Mouse (Mus musculus) frontal cortex, postnatal 14 days (tissue): ENCODE measurements around the gene Fam102b.

Experiments
- DNase-seq, 2 experiments: peaks; one replicate each; pipeline ENCODE4 v3.0.0; 2022; ENCODE audit warnings: low spot score in 2 of 2

Fam102b gene

DNA sequence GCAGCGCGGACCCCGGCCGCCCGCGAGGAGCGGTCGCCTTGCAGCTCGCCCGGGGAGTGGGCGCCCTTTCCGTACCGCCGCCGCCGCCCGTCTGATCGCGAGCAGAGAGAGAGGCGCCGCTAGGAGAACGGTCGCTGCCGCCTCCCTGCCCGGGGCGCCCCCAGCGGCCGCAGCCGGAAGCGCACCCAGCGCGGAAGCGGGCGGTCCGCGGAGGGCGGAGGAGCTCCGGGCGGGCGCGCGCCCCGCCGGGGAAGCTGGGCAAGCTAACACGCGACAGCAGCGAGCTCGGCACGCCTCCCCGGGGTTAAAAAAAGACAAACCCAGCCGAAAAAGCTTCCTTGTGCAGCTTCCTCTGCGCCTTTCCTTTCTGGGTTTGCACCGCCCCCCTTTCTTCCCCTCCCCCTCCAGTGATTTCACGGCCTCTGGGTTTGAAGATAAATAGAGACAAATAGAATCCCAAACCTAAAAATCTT is at the start of gene Fam102b:
TSS of gene Fam102b (minus strand) at position 93 of the 473 bp plus-strand sequence.
- peak; percentile 73 to 82 for DNase-seq

DNA sequence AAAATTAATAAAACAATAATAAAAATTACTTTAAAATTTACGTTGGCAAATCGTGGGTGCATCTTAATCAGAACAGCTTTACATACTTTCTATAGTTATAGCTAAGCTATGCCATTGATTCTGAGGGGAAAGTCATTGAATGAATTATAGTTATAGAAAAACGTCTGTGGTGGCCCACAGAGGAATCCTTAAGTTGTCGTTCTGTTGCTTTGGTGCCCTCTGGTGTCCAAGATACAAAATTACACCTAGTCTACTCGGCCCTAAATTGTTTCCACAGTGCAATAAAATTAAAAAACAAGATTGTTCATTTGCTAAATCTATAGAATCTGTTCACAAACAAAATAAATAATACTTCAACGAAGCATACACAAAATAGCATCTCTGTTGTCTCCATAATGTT is 35.6 kb upstream of the Fam102b start:
- DNase-seq, result no peak

GRCm38 (mm10) chr3:109062391-109062790 is 35.0 kb upstream of the Fam102b start:
- DNase-seq, result no peak

DNA sequence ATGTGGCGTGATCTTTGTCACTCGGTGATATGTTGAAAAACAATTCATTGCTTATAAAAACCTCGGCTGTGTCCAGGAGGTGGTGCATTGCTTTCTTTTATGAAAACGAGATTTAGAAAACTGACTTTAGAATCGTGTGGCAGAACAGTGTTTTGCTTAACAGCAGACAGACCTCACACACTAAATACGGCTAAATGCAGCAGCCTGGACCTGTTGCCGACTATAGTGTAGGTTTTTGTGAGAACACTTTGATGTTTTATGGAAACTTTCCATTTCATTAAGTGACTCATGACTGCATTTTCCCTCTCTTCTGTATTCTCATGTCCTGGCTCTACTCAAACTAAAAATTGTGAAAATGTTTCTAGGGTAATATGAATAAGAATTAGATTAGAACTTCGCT is 32.5 kb upstream of the Fam102b start:
- no peak for DNase-seq

GRCm38 (mm10) chr3:109051946-109052331 is 24.5 kb upstream of the Fam102b start:
- DNase-seq, result no peak

DNA sequence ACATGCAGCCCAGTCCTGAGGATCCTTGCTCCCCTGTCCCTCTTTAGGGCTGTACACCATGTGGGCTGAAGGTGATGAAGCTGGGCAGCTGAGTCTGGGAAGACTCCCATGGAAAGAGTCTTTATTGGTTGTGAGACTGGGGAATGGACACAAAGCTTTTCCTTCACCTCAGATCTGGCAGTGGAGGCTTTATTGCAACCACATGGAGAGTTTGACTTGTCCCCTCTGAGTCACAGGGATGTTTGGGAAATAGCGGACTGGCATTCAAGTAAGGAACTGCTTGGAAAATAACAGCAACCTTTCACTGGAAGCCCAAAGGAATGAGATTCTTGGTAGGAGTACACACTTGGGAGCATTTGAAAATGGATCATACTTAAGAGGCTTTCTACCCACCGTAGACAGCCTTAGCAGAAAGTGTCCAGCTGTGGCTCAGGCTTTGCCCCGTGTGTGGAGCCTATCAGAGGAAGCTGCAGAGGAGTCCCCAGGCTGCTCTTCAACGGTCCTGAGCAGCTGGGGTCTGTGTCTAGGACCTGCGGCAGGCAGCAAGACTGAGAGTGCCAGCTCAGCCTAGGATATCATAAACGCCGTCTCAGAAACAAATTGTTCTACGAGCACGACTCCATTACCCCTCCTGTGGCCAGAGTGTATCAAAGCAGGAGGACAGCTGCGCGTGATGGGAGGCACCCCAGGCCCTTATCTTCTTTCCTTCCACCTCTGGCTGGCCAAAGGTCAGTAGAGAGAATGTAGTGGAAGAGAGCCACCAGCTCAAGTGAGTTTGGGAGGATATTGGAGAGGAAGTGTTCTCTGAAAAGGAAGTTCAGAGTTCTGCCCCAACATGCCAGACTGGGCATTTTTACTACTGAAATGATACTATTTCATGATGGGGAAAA is 23.9 kb upstream of the Fam102b start:
- no peak for DNase-seq

DNA sequence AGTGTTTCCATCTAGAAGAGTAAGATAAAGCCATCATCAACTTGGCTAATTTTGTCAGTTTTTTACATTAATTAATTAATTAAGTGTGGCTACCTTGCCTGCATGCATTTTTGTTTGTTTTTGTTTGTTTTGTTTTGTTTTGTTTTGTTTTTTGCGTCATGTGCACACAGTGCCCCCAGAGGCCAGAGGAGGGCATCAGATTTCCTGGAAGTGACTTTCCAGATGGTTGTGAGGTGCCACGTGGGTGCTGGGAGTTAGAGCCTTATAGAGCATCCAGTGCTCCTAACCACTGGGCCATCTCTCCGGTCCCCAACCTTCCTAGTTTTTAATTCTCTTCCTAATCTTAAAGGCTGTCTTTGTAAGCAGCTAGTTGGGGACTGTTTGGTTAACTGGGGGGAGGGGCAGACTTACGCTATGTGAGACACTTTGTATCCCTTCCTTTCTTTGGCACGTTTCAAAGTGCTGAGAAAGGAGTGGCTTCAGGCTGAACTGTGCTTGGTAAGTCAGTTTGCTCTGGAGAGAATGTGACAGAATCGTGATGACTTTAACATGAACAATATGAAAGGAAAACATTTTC is 20.4 kb upstream of the Fam102b start:
- DNase-seq, result no peak

DNA sequence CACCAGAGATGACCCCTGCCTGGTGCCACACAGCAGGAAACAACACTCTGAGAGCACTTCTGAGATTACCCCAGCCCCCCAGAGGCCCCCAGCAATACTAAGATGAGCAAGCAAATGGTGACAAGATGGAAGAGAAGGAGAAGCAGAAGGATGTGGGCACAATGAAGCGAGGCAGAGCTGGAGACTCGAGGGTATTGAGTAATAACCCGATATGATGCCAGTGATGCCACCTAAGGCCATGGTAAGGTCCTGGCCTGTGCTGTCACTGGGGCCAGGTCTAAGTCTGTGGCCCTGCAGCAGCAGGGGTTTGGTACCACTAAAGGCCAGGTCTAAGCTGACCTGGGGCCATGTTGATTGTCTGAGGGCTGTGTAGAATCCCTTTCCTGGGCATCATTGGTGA is 19.0 kb upstream of the Fam102b start:
- no peak for DNase-seq

- no peak for DNase-seq
Observed at GRCm38 (mm10) chr3:109043395-109043794, 16.0 kb upstream of the Fam102b start.

DNA sequence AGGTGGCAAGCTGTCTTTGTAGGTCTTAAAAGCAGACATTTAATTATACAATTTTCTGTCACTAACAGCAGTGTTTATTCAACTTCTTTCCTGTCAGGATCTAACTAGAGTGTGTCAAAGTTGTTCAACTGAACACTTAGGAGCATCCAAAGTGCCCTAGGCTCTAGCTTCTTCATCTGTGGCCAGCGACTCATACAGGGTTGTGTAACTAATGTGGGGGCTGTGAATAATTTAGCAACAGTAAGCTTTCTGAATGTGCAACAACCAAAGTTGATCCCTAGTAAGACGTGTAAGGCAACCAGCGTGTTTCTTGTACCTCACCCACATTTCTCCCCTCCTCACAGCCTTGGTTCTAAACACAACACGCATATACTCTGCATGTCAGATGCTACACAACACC is 13.5 kb upstream of the Fam102b start:
- no peak for DNase-seq

DNA sequence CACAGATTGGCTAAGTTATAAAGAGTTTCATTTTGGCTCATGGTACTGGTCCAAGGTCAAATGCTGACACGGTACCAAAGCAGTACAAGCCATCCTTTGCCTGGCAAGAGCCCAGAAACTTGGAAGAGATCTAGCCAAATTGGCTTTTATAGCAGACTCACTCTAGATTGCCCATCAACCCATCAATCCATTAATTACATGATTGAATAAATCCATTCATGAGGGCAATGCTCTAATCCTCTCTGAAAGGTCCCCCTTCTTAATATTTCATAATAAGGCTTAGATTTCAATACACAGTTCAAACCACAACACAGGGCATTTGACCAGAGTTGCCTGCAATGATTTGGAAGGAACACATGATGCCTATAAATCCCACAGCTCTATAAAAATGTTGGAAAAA is 7.0 kb upstream of the Fam102b start:
- DNase-seq, result no peak

- no peak for DNase-seq
Observed at GRCm38 (mm10) chr3:109032306-109032705, 4.9 kb upstream of the Fam102b start.

DNA sequence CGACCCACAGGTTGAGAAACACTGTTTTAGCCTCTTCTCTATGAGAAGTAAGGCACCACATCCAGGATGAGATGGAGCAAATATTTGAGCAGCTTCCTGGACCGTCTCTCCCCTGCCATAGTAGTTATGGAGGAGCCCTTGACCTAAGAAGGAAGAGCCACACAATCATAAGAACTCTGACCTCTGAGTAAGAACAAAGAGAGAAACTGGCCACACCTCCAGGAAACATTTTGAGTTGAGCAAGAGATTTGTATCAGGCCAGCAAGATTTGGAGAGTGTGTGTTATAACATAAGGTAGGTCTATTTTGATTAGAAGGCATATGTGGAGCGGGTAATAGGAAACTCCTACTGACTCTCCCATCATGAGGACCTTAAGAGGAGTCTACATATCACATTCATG is 4.2 kb upstream of the Fam102b start:
- no peak for DNase-seq

DNA sequence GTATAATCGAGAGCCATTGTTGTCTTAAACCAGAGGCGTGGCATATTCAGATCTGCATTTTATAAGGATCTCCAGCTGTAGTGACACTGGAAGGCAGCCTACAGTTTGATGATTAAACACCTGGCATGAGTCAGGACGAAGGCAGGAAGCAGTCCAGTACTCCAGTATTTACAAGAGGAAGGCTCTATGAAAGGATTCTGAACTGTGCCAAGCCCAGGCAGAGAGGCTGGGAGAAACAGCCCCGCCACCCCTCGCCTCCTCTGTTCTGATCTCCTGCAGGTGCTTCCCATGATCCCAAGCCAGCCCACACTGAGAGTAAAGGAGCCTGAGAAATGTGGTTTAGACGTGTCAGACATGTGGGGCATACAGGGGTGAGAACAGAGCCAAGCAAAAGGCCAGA is 3.4 kb upstream of the Fam102b start:
- no peak for DNase-seq

- DNase-seq, result no peak
Observed at GRCm38 (mm10) chr3:109029661-109030060, 2.3 kb upstream of the Fam102b start.

GRCm38 (mm10) chr3:109026991-109027470 is 376 bp downstream of the Fam102b start:
- peak in 1 of 2 experiments; percentile 40 for DNase-seq

- no peak for DNase-seq
Observed at GRCm38 (mm10) chr3:109026462-109026990, 881 bp downstream of the Fam102b start.

DNA sequence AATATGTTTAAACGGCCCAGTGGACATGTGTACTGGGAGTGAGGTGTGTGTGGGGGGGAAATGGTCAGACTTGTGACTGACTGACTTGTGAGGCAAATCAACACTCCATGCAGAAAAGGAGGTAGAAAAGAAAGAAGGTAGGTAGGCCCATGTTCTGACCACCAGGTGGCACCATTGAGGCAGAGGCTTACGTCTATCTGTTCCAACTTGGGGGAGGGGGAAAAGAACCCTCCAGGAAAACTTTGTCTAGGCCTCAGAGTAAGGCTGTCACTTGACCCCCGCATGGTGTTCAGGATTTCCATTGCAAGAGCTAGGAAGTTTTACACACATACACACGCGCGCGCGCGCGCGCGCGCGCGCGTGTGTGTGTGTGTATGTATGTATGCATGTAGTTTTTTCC is 1.8 kb downstream of the Fam102b start:
- peak; percentile 40 to 66 for DNase-seq

- no peak for DNase-seq
Observed at GRCm38 (mm10) chr3:109023066-109023465, 4.3 kb downstream of the Fam102b start.

GRCm38 (mm10) chr3:109021720-109022516 is 5.5 kb downstream of the Fam102b start:
- no peak for DNase-seq

- DNase-seq, result no peak
Observed at GRCm38 (mm10) chr3:109018336-109018735, 9.1 kb downstream of the Fam102b start.

DNA sequence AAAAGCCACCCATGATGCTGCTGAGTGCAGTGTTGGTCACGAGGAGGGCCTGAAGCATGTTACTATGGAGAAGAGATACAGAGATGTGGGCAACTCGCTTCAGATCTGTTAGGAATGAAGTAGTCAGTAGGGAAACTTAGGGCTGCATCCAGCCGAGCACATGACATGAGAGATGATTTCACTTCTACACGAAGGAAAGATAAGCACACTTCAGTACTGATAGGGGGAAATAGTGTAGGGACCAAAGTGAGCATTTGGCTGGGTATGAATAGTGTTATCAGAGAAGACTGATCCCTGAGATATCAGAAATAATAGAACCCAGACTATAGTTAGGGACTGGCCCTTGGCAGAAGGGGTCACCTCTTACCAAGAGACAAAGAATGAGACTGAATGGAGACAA is 14.8 kb downstream of the Fam102b start:
- no peak for DNase-seq
